Mouse (Mus musculus) embryo, embryonic 10.5 days (tissue): ENCODE measurements around the gene Mettl7a3.
"Not testable (repeated sequence)": the region's sequence is repeated elsewhere in the genome, so short reads cannot be mapped to it uniquely, and the experiment has no call there.

Experiments used
- DNase-seq: peaks from one replicate; pipeline ENCODE4 v3.0.0-alpha.2; 2015; ENCODE audit warnings: low spot score

Mettl7a3 gene

DNA sequence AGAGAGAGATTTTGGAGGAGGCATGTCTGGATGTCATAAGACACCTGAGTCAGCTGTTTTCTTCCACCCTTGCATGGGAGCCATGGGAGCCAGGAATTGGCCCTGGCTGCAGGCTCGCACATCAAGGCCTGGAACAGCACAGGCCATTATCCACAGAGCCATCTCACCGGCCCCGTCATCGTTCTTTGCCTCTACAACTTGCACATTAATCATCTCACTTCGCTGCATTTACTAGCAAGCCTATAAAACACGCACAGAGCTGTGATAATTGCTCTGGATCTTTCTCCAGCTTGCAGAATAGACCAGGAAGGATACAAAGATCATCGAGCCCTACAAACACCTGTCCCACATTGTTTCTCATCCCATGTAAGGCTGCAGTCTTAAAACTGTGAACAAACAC, 4.0 kb upstream of the Mettl7a3 start:
- DNase-seq, result no peak

DNA sequence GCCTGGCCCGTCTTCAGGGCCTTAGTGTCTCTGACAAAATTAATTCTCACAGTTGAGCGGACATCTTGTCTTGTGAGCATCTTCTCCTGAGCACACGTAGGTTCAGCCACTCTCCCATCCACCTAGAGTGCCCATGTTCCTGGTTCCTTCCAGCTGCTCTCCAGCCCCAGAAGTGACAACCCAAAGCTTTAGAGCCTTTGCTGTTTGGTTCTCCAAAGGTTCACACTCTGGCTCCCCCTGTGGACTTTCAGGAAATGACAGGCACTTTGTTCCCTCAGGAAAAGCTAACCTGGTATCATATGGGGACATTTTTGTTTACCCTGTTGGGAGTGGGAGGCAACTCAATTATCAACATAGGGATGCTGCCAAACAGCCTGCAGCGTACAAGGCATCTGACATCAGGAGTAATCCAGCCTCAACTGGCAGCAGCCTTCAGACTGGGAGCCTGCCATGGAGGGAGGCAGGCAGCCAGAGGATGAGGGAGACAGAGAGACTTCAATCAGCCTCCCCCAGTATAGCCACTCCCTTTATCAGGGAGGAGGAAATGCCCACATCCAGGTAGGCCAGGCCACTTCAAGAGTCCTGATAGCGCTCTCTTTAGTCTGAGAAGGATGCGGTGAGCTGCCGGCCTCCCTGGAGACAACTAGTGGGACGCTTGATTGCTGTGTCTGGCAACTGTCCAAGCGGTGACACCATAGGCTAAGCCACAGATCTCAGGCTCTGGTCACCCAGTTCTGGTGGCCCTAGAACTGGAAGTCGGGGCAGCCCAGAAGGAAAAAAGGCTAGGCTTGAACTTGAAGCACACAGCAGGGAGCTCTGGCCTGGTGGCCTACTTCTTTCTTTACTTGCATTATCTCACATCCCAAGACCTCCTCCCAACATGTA, 2.4 kb upstream of the Mettl7a3 start:
- DNase-seq, result not testable (repeated sequence)

DNA sequence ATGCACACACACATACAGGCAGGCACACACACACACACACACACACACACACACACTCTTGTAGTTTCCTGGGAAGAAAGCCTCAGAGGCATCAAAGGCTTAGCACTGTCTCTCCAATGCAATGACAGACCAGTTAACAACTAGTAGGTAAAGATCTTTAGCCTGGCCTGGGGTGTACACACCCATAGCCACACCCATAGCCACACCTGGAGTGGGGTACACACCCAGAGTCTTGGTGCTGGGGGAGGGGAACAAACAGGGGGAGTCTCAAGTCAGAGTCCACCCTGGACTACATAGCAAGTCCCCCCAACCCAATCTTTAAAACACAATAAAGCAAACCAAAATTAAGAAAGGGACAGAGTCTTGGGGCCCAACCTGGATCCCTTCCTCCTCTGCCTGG, 2.6 kb downstream of the Mettl7a3 start:
- DNase-seq, result not testable (repeated sequence)

GRCm38 (mm10) chr15:100337847-100338246, 3.1 kb downstream of the Mettl7a3 start:
- peak; percentile 58 for DNase-seq

DNA sequence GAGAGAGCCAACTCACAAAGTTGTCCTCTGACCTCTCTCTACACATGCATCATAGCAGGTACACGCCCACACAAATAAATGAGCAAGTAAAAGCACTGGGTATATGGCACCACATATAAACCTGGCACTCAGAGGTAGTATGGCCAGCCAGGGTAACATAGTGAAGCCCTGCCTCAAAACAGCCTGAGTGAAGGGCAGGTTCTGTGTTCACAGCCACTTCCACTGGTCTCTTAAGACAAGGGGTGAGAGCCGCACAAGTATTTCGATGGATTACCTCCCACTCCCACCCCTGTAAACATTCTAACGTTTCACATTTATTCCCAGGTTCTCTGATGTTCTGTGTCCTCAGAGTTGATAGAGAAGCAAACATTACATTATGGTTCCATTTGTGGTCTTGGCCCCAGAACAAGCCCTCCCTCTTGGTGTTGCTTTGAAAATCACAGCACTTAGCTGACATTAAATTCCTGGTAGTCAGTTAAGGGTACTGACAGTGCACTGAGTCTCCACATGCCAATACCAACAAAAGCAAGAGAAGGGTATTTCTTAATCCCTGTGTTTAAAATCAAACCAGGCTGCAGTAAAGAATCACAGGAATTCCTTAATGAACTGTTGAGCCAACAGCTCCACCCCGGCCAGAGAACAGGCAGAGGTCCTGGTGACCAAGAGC, 6.7 kb downstream of the Mettl7a3 start:
- not testable (repeated sequence) for DNase-seq

- no peak for DNase-seq
Measured at GRCm38 (mm10) chr15:100345484-100345883, 10.8 kb downstream of the Mettl7a3 start.

- no peak for DNase-seq
Measured at GRCm38 (mm10) chr15:100346761-100347160, 12.0 kb downstream of the Mettl7a3 start.

- DNase-seq, result no peak
Measured at GRCm38 (mm10) chr15:100349496-100349895, 14.8 kb downstream of the Mettl7a3 start.

DNA sequence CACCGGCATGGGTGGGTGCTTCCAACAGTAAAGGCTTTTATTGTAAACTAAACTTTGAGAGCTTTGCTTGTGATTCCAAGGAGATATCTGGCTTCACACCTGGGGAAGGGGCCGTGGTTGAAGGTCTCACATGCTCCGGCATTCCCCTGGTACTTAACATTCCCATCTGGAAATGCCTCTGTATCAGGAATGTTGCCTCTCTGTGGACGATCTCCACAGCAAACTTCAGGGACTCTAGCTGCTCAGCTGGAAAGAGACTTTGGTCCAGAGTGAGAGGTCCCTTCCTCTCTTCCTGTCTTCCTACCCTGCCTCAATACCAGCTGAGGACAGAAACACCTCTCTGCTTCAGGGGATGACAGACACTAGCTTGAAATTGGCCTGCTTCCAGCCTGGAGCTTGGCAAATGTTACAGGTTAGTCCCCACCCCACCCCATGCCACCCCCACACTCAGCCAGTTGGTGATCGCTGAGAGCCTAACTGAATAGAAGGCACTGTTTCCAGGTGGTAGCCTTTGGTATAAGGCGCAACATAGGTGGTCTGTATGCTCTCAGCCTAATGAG, 16.9 kb downstream of the Mettl7a3 start:
- no peak for DNase-seq

- no peak for DNase-seq
Measured at GRCm38 (mm10) chr15:100352711-100353250, 18.1 kb downstream of the Mettl7a3 start, which contains the start of the genes Methig1 and Mettl7a2. Methig1 (plus strand) TSS chr15:100353149. Mettl7a2 (plus strand) TSS chr15:100353200.

GRCm38 (mm10) chr15:100353399-100353798, 18.7 kb downstream of the Mettl7a3 start:
- not testable (repeated sequence) for DNase-seq

DNA sequence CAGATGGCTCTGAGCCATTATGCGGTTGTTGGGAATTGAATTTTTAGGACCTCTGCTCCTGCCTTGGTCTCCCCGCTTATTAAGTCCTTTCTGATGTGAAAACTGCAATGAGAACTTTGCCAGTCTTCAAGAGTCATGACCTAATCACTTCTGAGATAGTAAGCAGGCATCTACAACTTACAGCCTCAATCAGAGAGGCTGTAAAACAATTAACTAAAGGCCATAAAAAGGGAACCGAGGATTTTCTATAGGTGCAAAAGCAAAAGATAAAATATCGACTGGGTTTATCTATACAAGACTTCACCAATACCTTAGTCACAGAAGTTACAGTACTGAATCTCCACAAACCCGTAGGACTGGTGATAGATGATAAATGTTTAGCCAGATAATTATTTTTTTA, 21.1 kb downstream of the Mettl7a3 start:
- DNase-seq, result no peak

DNA sequence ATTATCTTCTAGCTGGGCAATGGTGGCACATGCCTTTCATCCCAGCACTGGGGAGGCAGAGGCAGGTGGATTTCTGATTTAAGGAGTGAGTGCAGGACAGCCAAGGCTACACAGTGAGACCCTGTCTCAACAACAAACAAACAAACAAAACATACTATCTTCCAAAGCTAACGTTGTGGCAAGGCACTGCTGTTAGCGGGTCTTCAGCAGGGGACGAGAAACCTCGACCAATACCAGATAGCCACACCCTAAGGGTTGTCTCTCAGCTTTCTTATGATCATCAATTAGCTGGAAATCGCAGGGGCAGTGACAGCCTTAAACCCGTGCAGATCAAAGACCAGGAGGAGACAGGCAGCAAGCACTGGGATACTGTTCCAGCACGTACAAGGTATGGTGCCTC, 29.5 kb downstream of the Mettl7a3 start, which contains the start of gene Higd1c:
TSS of gene Higd1c (plus strand) at position 301 of the 400 bp plus-strand sequence.
- no peak for DNase-seq

DNA sequence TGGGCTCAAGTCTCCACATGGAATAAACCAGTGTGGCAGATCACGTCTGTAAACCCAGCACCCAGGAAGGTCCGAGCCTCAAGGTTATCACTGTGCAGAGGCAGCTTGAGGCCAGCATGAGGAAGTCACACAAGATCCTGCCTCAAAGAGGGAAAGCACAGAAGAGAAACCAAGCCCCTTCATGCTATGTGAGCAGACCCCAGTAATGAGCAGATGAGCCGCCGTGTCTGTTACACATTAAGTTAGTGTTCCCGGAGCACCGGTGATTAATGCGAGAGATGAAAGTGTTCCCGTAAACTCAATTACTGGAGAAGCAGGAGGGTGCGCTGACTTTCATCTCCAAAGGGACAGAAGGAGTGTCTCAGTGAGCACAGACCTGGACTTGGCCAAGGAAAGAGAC, 31.2 kb downstream of the Mettl7a3 start:
- not testable (repeated sequence) for DNase-seq

- no peak for DNase-seq
Measured at GRCm38 (mm10) chr15:100367119-100367518, 32.4 kb downstream of the Mettl7a3 start.

DNA sequence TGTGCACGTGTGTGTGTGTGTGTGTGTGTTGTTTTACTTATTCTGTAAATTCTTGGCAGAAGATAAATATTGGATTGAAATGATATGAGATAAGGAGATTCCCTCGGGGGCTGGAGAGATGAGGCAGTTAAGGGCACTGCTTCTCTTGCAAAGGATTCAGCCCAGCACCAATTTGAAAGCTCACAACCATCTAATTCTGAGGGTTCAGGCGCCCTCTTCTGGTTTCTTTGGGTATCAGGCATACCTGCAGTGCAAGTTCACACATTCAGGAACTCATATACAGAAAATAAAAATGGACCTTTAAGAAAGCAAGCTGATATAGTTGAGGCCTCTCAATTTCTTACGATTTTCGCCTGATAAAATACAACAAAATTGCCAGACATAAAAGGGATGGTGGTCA, 40.3 kb downstream of the Mettl7a3 start:
- DNase-seq, result peak; percentile 83

DNA sequence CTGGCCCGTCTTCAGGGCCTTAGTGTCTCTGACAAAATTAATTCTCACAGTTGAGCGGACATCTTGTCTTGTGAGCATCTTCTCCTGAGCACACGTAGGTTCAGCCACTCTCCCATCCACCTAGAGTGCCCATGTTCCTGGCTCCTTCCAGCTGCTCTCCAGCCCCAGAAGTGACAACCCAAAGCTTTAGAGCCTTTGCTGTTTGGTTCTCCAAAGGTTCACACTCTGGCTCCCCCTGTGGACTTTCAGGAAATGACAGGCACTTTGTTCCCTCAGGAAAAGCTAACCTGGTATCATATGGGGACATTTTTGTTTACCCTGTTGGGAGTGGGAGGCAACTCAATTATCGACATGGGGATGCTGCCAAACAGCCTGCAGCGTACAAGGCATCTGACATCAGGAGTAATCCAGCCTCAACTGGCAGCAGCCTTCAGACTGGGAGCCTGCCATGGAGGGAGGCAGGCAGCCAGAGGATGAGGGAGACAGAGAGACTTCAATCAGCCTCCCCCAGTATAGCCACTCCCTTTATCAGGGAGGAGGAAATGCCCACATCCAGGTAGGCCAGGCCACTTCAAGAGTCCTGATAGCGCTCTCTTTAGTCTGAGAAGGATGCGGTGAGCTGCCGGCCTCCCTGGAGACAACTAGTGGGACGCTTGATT, 43.2 kb downstream of the Mettl7a3 start:
- not testable (repeated sequence) for DNase-seq

DNA sequence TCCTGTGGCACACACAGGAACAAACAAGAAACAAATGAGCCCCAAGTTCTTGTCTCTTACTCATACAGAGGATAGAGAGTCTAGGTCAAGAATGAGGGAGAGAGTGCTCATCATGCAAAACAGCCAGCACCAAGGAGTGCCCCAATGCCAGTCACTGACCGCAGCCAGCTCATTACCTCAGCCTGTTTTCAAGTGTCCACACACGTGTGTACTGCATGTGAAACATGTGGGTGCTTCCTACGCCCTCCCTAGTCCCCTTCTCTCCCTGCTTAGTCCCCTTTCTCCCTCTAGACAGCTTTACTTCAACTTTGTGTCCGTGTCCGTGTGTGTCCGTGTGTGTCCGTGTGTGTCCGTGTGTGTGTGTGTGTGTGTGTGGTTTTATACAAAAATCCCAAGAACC, 44.9 kb downstream of the Mettl7a3 start:
- no peak for DNase-seq

GRCm38 (mm10) chr15:100380104-100380503, 45.4 kb downstream of the Mettl7a3 start:
- DNase-seq, result no peak

- DNase-seq, result no peak
Measured at GRCm38 (mm10) chr15:100385705-100386104, 51.0 kb downstream of the Mettl7a3 start.

DNA sequence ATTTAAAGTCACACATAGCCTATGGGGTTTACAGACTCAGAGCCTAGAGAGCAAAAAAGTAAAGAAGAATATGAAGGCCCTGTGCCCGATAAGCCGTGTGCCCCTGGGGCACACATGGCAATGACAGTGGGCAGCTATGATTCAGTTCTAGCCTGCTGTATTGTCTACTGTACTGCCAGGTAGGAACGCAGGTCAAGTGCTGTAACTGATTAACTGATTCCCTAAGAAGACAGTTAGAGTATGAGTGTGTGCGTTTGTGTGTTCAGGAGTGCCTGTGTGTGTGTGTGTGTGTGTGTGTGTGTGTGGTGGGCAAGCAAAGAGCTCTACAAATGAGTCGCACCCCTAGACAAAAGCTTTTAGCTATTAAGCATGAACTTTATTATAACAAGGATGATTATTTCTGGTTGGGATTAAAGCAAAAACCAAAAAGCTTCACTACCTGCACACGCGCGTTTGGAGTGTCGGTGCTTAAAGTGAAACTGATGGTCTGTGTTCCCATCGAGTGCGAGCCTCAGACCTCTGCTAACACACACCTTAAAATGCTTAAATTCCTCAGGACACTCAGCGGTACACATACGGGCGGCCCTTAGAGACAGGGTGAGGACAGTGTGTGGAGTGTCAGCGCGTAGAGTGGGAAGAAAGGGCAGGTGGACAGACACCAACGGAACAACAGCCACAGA, 53.0 kb downstream of the Mettl7a3 start:
- DNase-seq, result no peak
